Mouse (Mus musculus) adrenal gland (tissue): ENCODE measurements around the gene Slc29a4.

Experiments
- intact Hi-C: fragments of 180-260 bp; cut with DNase I; formaldehyde crosslinking; loops from one replicate; pipeline ENCODE4 v1.15.1; 2025
- long read RNA-seq, 2 experiments: library from polyadenylated mRNA; unstranded; transcript quantifications; one replicate each; pipeline ENCODE4 v2.0.0; 2020; ENCODE audit warnings: borderline replicate concordance in 1 of 2; ENCODE audit not compliant: insufficient replicate concordance in 1 of 2

Gene Slc29a4
- long read RNA-seq, experiment 1, partial matches to known transcripts, result 8 of 12 reads
- long read RNA-seq, experiment 1, other reads (novel, unspliced or antisense), result 1 of 12 reads
- long read RNA-seq, experiment 2, transcript Slc29a4-201 (11 exons, 2,789 nt), result major isoform, 10 of 18 reads
- long read RNA-seq, experiment 2, partial matches to known transcripts, result 6 of 18 reads
- long read RNA-seq, experiment 2, other reads (novel, unspliced or antisense), result 2 of 18 reads

GRCm38 (mm10) chr5:142692248-142692647 lies at the start of gene Slc29a4:
Gene Slc29a4, plus strand, starts transcription at chr5:142692512.
- intact Hi-C loops, result no loop called here

- intact Hi-C loops, result no loop called here
Measured at GRCm38 (mm10) chr5:142648162-142648561, 44.1 kb upstream of the Slc29a4 start.

GRCm38 (mm10) chr5:142649460-142650050 lies 42.8 kb upstream of the Slc29a4 start:
- intact Hi-C loops, result no loop called here

- intact Hi-C loops, result no loop called here
Measured at GRCm38 (mm10) chr5:142650390-142650789, 41.9 kb upstream of the Slc29a4 start.

- intact Hi-C loops, result no loop called here
Measured at GRCm38 (mm10) chr5:142650794-142651497, 41.4 kb upstream of the Slc29a4 start.

GRCm38 (mm10) chr5:142652266-142652665 lies 40.0 kb upstream of the Slc29a4 start:
- intact Hi-C loops, result no loop called here

GRCm38 (mm10) chr5:142660656-142661434 lies 31.5 kb upstream of the Slc29a4 start:
- intact Hi-C loops, result loop anchor here (10.0 kb wide), 1 partner anchor 204 kb away; no protein-coding TSS in a partner anchor

- intact Hi-C loops, result loop anchor here (10.0 kb wide), 1 partner anchor 197 kb away; no protein-coding TSS in a partner anchor
Measured at GRCm38 (mm10) chr5:142667921-142668320, 24.4 kb upstream of the Slc29a4 start.

GRCm38 (mm10) chr5:142668556-142669263 lies 23.6 kb upstream of the Slc29a4 start:
- intact Hi-C loops, result loop anchor here (10.0 kb wide), 1 partner anchor 196 kb away; no protein-coding TSS in a partner anchor

- intact Hi-C loops, result loop anchor here (10.0 kb wide), 1 partner anchor 195 kb away; no protein-coding TSS in a partner anchor
Measured at GRCm38 (mm10) chr5:142669726-142670125, 22.6 kb upstream of the Slc29a4 start.

- intact Hi-C loops, result loop anchor here (1.0 kb wide), 1 partner anchor 44 kb away; no protein-coding TSS in a partner anchor
Measured at GRCm38 (mm10) chr5:142673082-142673481, 19.2 kb upstream of the Slc29a4 start.

GRCm38 (mm10) chr5:142678141-142678571 lies 14.2 kb upstream of the Slc29a4 start:
- intact Hi-C loops, result no loop called here

- intact Hi-C loops, result no loop called here
Measured at GRCm38 (mm10) chr5:142679065-142679464, 13.2 kb upstream of the Slc29a4 start.

- intact Hi-C loops, result no loop called here
Measured at GRCm38 (mm10) chr5:142681911-142682310, 10.4 kb upstream of the Slc29a4 start.

- intact Hi-C loops, result no loop called here
Measured at GRCm38 (mm10) chr5:142682529-142682928, 9.8 kb upstream of the Slc29a4 start.

GRCm38 (mm10) chr5:142688866-142689265 lies 3.4 kb upstream of the Slc29a4 start:
- intact Hi-C loops, result no loop called here

- intact Hi-C loops, result no loop called here
Measured at GRCm38 (mm10) chr5:142690343-142690742, 2.0 kb upstream of the Slc29a4 start.

GRCm38 (mm10) chr5:142692971-142693737 lies 842 bp downstream of the Slc29a4 start:
- intact Hi-C loops, result no loop called here

- intact Hi-C loops, result no loop called here
Measured at GRCm38 (mm10) chr5:142693738-142694430, 1.6 kb downstream of the Slc29a4 start.
